Mouse (Mus musculus) neural tube, embryonic 14.5 days (tissue): Measurements from ENCODE around the gene Mapk1ip1l. TPM values are rescaled to one million over a fixed set of nuclear protein-coding genes. Genes with fewer than 3 reads are reported as not detected.

ENCODE experiments used
- polyA plus RNA-seq: library from polyadenylated mRNA; unstranded; fragments of >200 nt; fragmentation: Nextera tagmentation; extraction: Ambion mirVana; gene quantifications from 2 replicates; pipeline ENCODE4 v1.2.1, GENCODE M21; 2014

The Mapk1ip1l gene
- polyA plus RNA-seq, 1 experiment from 2014 or later = 45.6 TPM

Other genes starting within 250 kb of the Mapk1ip1l start
- 1.7 and 2.6 TPM in 2 replicates for gene Gch1, start 108.9 kb upstream of the Mapk1ip1l start, polyA plus RNA-seq
- 13.9 and 15.5 TPM in 2 replicates for gene Wdhd1, start 21.4 kb upstream of the Mapk1ip1l start, polyA plus RNA-seq
- gene Socs4, start 21.3 kb upstream of the Mapk1ip1l start, polyA plus RNA-seq = 3.2 and 4.0 TPM in 2 replicates
- gene Lgals3, start 69.5 kb downstream of the Mapk1ip1l start, polyA plus RNA-seq = 2.1 and 2.2 TPM in 2 replicates
- gene Dlgap5, start 120.1 kb downstream of the Mapk1ip1l start, polyA plus RNA-seq = 4.0 and 5.4 TPM in 2 replicates
- gene Fbxo34, start 152.2 kb downstream of the Mapk1ip1l start, polyA plus RNA-seq = 37.6 and 38.7 TPM in 2 replicates